Mouse (Mus musculus): ENCODE data around the gene B4galt5. TPM values are rescaled to one million over a fixed set of nuclear protein-coding genes. Genes with fewer than 3 reads are reported as not detected.

The B4galt5 gene
- polyA plus RNA-seq, 2 experiments from 2014 or later, result 7.9 to 11.6 TPM

DNA sequence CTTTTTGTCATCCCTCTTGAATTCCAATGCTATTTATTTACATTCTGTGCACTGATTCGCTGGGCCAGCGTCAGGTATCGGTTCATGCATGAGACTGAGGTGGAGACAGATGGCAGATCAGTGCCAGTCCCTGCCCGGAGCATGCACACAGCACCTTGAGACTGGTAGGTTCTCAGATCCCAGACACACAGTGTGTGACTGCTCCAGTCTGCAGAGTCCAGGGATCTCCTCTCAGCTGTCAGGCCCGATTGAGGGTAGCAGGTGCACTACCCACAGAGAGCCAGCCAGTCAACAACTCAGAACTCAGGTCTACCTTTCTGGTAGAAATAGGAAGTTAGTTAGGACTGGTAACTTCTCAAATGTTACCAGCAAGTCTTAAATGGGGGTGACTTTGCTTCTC lies 18.4 kb downstream of the B4galt5 start:
- no peak for ATAC-seq

- ATAC-seq, result no peak
Measured at GRCm38 (mm10) chr2:167329478-167330262, 19.3 kb downstream of the B4galt5 start.

GRCm38 (mm10) chr2:167328340-167328739 lies 20.6 kb downstream of the B4galt5 start:
- no peak for ATAC-seq

- no peak for ATAC-seq
Measured at GRCm38 (mm10) chr2:167326582-167326981, 22.4 kb downstream of the B4galt5 start.

DNA sequence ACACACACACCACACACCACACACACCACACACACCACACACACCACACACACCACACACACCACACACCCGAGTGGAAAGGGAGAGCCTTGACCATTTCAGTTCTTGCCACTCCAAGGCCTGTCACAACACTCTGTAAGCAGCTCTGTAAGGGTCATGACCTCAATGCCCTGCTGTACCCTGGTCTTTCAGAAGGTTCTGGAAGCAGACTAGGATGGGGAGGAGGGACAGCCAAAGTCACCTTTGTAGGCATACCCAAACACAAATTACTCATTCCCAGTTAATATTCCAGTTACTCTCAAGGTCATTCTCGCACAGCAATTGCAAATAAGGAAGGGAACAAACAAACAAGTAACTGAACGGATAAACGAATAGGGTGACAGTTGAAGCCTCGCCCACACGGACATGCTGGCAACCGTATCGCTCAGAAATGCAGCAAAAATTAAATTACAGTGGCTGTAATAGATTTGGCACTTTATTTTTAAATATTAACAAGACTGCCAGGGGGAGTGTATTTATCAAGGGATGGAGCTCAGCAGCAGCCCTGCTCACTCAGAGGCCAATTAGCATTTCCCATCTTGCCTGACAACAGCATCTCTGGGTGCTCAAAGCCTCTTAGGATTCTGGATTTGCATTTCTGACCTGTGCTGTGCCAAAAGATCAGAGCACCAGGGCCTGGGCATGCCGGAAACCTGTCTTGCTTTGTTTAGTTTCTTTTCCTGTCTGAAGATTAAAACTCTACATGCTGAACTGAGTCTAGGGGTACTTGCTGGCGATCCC lies 24.6 kb downstream of the B4galt5 start:
- ATAC-seq, result no peak

DNA sequence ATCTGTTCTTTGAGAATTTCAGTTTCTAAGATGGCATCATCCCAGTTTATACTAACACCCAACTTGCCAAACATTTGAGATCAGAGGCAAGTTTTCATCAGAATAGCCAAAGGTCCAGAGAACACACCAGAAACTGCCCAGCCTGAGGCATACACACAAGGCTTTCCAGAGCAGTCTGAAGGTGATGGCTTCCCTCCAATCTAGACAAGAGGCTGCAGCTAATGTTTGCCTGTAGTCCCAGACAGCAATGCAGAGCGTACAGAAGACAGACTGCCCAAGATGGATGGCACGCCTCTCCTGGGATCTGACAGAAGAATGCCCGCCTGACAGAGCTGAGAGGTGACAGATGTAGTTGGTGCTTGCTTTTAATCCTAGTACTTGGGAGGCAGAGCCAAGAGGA lies 25.9 kb downstream of the B4galt5 start:
- ATAC-seq, result no peak

DNA sequence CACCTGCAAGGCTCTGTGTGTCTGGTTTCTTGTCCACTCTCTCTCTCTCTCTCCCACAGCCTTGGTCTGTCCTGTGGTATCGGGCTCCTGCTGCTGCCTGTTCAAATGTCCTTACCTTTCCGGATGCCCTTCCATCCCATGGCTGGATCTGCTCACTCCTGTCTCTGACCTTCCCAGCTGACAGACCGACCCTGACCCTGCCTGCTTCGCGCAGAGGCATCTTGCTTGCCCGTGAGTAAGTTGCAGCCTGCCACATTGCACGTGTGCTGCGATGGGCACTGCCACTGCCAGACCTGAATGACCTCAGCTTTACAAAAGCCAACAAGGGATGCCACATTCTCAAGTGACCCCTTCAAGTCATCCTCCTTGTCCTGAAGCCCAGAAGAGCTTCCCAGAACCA lies 27.6 kb downstream of the B4galt5 start:
- no peak for ATAC-seq

DNA sequence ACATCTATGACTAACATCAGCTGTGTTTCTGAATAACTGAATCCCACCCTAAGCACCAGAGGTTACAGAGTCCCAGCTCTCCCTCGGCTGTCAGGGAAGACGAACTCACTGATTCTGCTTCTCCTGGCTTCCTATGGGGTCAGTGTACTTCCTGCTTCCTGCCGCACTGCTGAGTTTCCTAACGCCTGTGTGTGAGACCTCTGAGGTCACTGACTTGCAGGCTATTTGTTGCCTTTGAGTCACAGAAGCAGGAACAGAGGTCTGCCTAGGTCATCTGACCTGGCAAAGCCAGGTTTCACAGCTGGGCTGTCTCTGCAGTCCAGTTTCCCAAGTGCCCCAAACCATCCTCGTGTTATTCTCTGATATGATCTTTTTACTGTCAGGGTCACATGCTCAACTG lies 30.0 kb downstream of the B4galt5 start:
- no peak for ATAC-seq

DNA sequence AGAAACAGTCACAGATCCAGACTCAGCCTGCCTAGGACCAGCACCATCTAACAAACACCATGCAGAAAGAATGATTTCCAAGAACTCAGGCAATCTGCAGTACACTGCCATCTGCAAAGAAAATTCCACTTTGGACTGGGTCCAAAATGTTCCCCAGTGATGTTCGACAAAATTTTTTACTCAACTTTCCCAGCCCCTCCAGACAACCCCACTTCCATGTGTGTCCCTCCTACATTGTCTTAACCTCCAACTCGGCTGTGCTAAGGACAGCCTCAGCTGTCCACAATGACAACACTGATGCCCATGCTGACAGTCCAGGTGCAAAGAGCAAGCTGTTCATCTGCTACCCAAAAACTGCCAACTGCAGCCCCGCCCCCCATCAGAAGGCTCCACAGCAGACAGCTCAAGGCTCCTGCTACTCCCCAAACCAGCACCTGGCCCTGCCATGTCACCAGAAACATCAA lies 32.2 kb downstream of the B4galt5 start:
- ATAC-seq, result no peak

- ATAC-seq, result no peak
Measured at GRCm38 (mm10) chr2:167314491-167314890, 34.5 kb downstream of the B4galt5 start.

DNA sequence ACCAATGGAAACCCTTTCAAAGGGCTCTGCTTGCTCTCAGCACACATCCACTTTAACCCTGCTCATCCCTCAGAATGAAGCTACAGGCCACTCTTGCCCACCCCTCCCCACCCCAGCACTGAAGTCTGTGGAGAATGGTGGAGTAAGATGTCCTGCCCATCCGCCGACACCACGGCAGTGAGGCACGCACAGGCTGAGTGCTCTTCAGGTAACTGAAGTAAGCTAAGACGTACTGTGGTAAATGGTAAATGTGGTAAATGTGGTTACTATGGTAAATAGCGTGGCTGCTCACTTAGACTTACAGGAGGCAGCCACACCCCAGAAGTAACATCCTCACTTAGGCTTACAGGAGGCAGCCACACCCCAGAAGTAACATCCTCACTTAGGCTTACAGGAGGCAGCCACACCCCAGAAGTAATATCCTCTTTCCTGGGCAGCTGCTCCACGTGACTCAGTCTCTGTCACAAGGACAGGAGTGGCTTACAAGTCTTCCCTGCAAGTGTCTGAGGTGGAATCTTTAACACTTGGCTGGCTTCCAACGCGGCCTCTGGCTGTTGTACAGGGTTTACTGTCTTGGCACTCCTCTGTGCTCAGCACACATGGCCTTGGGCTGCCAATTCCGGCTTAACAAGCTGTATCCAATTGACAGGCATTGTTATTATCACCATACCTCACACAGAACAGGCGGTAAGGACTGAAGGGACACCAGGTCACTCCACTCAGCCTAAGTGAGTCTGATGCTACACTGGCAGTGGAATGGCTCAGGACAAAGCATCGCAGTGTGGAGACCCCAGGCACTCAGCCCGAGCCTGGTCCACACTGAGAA lies 35.3 kb downstream of the B4galt5 start:
- peak; percentile 91 for ATAC-seq

GRCm38 (mm10) chr2:167310121-167310520 lies 38.9 kb downstream of the B4galt5 start:
- ATAC-seq, result no peak

GRCm38 (mm10) chr2:167309286-167309685 lies 39.7 kb downstream of the B4galt5 start:
- ATAC-seq, result no peak

GRCm38 (mm10) chr2:167307716-167308115 lies 41.3 kb downstream of the B4galt5 start:
- no peak for ATAC-seq

DNA sequence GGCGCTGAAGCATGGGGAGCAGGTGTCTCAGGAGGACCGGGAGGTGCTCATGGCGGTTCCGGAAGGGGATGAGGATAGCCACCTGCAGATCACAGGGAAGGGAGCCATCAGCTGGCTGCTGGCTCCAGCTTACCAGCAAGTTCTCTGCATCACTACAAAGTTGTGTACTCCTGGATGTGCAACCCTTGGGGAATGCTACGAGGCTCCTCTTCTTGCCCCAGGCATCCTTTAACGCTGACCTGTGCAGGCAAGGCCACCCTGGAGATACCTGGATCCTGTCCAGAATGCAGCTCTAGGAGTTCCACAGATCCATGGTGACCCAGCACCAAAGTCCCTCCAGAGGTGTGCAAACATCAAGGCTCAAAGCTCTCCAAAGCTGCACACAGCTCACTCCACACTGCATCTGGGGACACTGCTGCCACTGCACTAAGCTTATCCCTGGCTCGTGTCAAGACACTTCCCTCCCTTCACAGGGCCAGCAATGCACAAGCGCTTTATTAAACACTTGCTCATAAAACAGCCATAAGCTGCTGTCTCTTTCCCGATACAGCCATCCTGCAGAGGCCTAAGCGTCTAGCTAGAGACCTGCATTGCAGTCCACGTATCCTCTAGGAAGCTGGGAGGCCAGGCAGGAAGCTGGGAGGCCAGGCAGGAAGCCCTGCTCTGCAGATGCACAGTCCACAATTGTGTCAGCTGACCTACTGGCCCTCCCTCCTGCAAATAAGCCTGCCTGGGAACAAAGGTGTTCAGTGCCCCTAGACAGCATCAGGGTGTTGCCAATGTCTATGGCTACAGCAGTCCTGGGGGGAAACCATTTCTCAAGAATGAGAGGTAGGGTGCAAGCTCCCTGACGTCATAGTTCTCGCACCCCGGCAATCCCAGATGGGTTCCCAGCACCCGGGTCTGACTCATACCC lies 42.1 kb downstream of the B4galt5 start:
- no peak for ATAC-seq

DNA sequence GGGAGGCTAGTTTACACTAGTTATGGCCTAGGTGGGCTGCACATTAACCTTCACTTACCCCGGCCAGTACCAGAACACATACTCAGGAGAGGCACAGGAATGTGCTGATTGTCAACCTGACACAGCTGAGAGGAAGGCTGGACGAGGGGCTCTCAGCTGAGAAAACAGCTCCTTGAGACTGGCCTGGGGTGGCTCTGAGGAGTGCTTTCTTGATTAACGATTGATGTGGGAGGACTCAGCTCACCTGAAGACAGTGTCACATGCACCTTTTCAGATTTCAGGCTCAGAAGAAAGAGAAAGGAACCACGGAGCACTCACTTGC lies 42.7 kb downstream of the B4galt5 start:
- no peak for ATAC-seq

- ATAC-seq, result no peak
Measured at GRCm38 (mm10) chr2:167305382-167306272, 43.4 kb downstream of the B4galt5 start.

DNA sequence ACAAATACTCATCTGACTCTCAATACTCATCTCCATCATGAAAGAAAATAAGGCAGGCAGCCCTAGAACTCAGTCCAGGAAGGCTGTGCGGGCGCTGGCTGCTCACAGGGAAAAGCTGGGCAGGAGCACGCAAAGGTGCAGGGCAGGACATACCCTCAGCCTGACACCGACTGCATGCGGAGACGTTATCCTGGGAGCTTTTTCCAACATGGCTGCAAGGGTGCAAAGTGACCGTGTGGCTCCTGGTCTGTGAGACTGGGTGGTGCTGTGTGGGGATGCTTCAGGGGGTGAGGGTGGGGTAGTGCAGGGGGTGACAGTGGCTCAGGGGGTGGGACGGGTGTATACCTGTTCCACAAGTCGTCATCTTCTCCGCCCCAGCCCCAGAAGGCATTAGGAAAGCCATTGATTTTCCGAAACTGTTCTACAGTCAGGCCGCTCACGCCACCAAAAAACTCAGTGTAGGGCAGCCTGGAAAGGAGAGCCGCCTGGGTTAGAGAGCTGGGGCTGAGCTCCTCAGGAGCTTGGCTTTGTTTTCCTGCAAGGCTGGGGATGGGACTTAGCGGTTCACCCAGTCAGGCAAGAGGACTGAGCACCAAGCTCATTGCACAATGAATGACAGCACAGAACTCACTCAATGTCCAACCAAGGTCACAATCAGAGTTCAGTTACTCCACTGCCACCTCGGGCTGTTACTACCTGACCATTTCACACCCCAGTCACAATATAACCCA lies 44.2 kb downstream of the B4galt5 start:
- no peak for ATAC-seq

DNA sequence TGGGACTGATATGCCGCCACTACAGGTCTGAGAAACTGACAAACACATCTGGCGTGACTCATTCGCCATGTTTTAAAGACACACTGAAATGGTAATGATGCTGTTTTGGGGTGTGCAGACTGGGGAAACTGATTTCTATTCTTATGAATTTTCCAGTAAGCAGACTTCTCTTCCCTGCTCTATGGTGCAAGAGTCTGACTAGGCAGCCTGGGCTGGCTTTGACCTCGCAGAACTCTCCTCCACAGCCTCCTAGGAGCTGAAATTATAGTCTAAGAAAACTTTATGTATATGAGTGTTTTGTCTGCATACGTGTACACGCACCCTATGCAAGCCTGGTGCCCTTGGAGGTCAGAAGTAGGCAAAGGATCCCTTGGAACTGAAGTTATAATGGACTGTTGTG lies 45.2 kb downstream of the B4galt5 start:
- no peak for ATAC-seq

- ATAC-seq, result no peak
Measured at GRCm38 (mm10) chr2:167303196-167303595, 45.8 kb downstream of the B4galt5 start.
